Mouse (Mus musculus) ovary, adult 18-20 months (tissue): Measurements from ENCODE around the gene Tmem151a.

Source experiments
- DNase-seq: peaks from one replicate; pipeline ENCODE4 v3.0.0; 2022; ENCODE audit warnings: low spot score, mixed read lengths

Tmem151a gene

DNA sequence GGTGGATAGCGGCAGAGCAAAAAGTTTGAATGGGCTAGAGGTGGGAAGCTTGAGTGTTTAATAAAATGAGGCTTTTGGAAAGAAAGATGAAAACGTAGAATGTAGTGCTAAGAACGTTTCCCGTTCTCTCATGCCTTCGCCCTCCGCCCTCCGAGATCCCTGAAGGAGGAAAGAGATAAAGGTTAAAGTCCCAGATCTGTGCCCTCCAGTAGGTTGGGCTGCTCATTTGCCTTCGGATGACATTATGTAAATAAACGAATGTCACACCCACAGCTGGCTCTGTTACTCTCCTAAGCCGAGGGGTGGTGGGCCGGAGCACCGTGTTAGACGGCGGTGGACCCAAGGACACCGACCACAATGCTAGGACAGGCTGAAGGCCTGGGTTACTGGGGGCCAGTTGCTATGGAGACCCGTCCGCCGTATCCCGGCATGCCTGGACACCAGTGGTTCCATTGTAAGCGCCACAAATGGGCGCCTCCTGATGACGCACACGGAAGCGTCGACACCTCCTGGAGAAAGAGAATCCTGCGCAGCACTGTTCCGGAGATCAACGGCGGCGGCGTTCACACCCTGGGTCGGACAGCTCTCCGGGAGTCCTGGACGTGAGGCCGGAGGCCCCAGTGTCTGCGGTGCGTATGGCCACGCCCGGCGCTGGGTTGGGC is 44.3 kb downstream of the Tmem151a start, which contains the start of gene Brms1:
Gene Brms1, plus strand, starts transcription at position 493 of the 662 bp plus-strand sequence.
- peak; percentile 87 for DNase-seq

DNA sequence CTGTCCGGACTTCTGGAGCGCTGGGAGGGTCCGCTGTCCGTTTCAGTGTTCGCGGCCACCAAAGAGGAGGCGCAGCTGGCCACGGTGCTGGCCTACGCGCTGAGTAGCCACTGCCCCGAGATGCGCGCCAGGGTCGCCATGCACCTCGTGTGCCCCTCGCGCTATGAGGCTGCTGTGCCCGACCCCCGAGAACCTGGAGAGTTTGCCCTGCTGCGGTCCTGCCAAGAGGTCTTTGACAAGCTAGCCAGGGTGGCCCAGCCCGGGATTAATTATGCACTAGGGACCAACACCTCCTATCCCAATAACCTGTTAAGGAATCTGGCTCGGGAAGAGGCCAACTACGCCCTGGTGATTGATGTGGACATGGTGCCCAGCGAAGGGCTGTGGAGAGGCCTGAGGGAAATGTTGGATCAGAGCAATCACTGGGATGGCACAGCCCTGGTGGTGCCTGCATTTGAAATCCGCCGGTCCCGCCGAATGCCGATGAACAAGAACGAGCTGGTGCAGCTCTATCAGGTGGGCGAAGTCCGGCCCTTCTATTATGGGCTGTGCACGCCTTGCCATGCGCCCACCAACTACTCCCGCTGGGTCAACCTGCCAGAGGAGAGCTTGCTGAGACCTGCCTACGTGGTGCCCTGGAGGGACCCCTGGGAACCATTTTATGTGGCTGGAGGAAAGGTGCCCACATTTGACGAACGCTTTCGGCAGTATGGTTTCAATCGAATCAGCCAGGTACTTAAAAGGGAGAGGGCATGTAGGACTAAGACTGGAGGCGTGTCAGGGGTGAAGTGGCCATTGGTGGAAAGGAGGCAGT is 45.8 kb downstream of the Tmem151a start:
- DNase-seq: no peak

DNA sequence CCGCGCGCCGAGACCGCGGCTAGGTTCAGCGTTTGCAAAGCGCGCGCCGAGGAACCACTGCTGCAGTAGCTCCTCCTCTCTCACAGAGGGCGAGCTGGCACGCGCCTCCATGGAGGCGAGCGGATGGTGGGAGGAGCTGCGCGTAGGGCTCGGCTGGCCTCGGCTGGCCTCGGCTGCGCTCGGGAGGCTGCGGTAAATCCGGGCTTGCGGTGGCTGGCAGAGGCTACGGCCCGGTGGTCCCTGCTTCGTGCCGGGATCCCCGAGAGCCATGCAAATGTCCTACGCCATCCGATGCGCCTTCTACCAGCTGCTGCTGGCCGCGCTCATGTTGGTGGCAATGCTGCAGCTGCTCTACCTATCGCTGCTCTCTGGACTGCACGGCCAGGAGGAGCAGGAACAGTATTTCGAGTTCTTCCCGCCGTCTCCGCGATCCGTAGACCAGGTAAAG is 46.6 kb downstream of the Tmem151a start, which contains the start of the genes B4gat1 and AC124502.3:
Gene B4gat1, plus strand, starts transcription at position 118 of the 448 bp plus-strand sequence.
Gene AC124502.3, plus strand, starts transcription at position 183 of the 448 bp plus-strand sequence.
- DNase-seq: peak; percentile 84

DNA sequence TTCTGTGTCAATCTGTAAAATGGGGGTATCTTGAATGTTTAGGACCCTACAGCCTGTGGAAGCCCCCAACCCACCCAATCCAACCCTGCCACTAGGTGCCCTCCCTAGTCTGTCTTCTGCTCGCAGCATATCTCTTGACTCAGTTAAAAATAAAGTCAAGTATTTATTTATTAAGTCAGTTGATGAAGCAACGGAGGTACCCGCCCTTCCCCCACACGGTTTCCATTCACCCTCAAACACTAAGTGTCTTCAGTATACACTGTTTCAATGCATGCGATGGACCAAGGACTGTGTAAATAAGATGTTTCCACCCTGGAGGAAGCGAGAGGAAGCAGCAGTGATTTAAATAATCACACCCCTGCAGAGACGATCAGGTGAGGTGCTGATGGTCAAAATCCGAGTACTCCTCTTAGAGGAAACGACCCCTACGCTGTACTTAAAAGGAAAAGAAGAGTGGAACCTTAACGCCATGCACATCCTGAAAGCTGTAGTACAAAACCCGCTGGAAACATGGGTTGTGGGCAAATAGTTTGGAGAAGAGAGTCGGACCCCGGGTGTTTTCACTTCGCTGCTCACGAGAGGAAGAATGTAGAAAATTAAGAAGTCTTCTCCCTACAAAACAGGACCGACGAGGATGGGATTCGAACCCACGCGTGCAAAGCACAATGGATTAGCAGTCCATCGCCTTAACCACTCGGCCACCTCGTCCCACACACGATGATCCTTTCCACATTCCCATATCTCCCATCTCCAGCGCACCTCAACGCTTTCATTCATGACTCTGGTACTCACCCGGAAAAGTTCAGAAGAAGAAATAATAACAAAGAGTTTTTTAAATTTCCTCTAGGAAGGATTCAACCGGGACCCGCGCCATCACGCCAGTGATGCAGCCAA is 47.4 kb downstream of the Tmem151a start:
- peak; percentile 62 for DNase-seq

DNA sequence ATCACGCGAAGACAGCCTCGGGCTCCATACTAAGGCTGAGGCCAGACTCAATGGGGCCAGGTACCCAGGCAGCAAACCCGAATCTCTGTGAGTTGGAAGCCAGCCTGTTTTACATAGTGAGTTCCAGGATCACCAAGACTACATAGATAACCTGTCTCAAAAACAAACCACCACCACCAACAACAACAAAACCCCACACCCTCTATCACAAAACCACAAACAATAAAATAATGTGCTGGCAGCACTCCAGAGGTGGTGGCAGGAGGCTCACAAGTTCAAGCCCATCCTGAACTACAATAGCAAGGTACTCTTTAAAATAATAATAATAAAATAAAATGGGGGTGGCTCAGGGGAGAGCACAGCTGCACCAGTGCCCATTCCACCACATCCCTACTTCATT is 48.8 kb downstream of the Tmem151a start:
- no peak for DNase-seq

DNA sequence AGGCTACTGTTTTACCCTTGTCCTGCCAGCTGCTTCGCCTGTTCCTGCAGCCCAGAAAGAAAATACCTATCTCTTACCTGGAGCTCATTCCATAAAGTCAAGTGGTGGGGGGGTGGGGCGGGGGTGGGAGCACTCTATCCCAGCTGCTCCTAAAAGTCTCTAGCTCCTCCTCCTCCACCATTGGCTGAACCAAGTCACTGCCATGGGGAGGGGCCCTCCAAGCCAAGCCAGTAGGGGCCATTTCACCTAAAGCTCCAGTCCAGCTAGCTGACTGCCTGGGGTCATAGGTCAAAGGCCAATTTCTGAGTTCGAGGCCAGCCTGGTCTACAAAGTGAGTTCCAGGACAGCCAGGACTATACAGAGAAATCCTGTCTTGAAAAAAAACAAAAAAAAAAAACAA is 52.6 kb downstream of the Tmem151a start:
- no peak for DNase-seq

DNA sequence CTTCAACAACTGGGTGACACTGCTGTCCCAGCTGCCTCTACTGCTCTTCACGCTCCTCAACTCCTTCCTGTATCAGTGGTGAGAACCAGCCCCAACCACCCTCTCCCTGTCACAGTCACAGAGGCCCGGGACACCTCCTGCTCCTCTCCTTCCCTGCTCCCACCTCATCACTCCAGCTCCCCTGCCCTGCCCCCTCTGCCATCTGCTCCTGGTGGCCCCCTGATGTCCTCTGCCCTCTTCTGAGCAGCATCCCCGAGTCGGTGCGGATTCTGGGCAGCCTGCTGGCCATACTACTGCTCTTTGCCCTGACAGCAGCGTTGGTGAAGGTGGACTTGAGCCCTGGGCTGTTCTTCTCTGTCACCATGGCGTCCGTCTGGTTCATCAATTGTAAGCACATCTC is 59.2 kb downstream of the Tmem151a start:
- no peak for DNase-seq

DNA sequence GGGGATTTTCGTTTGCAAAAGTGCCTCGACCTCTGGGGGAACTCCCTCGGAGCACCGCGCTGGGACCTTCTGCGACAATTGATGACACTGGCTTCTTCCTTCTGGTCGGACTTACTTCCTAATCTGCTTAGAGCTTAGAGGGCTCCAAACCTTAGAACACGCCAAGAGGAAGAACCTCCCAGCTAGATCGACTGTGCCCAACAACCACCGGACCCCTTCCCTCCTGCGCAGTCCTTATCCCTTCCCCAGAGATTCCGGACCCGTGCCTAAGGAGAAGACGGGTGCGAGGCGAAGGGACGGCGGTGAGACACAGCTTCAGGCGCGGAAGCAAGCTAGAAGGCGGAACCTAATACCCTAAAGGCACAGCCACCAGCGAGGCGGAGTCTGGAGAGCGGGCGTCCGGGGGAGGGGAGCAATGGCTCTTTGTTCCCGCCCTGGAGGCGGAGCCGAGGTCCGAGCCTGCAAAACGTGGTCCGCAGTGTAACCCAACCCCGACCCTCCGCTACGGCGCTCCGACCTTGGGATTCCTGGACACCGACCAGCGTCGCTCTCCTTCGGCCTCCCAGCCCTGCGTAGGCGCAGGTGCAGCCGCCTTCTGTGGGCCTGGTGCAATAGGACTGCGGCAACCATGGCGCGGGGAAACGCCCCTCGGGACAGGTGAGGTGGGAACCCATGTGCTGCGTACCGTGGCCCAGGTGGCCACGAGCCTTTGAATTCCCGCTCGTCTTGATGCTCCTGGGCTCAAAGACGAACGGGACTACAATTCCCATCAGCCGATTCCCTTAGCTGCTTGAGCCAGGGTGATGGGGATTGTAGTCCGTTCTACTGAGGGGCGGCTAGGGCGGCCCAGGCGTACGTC is 61.5 kb downstream of the Tmem151a start, which contains the start of gene Slc29a2:
Gene Slc29a2, plus strand, starts transcription at position 240 of the 859 bp plus-strand sequence.
- peak; percentile 93 for DNase-seq

DNA sequence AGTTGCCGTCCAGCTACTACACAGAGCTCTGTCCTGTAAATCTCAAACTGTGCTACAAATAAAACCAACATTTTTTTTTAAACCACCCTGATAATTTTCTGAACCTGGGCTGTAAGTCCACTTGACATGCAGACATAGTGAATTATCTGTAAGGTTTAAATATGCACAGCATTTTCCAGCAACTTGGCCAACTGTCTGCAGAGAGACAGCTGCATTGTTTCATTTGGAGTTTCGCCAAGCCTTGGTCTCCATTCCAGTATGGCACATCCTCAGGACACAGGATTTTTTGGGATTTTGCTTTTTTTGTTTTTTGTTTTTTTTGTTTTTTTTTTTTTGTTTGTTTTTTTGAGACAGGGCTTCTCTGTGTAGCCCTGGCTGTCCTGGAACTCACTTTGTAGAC is 63.9 kb downstream of the Tmem151a start:
- DNase-seq: no peak
